Mouse (Mus musculus) MEL-GATA-1-ER (cell line): ENCODE data around the gene Zfp81.
A peak's percentile ranks its signal among the peaks of the same experiment; 100 is the strongest.
"Not testable (repeated sequence)": the region's sequence is repeated elsewhere in the genome, so short reads cannot be mapped to it uniquely, and the experiment has no call there.

Experiments
- DNase-seq: peaks from one replicate; pipeline ENCODE4 v3.0.0-alpha.2; 2012; ENCODE audit warnings: low read depth; ENCODE audit errors: extremely low read depth

The Zfp81 gene

GRCm38 (mm10) chr17:33358411-33359384, at the start of gene Zfp81:
Gene Zfp81 (minus strand): TSS chr17:33358878.
- peak; percentile 86 for DNase-seq

- peak; percentile 97 for DNase-seq
Measured at GRCm38 (mm10) chr17:33394182-33395034, 35.7 kb upstream of the Zfp81 start, which contains the start of gene Zfp101. Gene Zfp101 (minus strand): TSS chr17:33394641.

- DNase-seq = no peak
Measured at GRCm38 (mm10) chr17:33392271-33392670, 33.6 kb upstream of the Zfp81 start.

GRCm38 (mm10) chr17:33385705-33386104, 27.0 kb upstream of the Zfp81 start:
- DNase-seq = no peak

GRCm38 (mm10) chr17:33372795-33373194, 14.1 kb upstream of the Zfp81 start:
- DNase-seq = no peak

DNA sequence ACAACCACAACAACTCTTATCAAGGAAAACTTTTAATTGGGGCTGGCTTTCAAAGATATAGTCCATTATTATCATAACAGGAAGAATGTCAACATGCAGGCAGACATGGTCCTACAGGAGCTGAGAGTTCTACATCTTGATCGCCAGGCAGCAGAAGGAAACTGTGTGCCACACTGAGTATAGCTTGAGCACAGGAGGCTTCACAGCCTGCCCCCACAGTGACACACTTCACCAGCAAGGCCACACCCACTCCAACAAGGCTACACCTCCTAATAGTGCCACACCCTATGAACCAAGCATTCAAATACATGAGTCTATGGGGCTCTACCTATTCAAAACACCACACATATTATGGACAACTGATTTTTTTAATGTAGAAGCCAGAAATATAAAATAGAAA, 5.7 kb downstream of the Zfp81 start:
- no peak for DNase-seq

DNA sequence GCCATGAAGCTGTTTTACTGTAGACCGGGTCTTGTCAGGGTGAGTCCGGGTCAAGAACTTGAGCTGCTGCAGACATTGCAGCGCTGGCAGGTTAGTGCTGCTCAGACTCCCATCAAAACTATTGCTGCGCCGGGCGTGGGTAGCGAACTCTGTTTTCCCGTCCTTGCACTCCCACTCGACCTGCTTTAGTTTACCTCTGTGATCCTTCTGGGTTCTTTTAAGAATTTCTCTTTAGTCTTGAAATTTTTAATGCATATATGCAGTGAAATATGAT, 68.9 kb downstream of the Zfp81 start:
- not testable (repeated sequence) for DNase-seq

DNA sequence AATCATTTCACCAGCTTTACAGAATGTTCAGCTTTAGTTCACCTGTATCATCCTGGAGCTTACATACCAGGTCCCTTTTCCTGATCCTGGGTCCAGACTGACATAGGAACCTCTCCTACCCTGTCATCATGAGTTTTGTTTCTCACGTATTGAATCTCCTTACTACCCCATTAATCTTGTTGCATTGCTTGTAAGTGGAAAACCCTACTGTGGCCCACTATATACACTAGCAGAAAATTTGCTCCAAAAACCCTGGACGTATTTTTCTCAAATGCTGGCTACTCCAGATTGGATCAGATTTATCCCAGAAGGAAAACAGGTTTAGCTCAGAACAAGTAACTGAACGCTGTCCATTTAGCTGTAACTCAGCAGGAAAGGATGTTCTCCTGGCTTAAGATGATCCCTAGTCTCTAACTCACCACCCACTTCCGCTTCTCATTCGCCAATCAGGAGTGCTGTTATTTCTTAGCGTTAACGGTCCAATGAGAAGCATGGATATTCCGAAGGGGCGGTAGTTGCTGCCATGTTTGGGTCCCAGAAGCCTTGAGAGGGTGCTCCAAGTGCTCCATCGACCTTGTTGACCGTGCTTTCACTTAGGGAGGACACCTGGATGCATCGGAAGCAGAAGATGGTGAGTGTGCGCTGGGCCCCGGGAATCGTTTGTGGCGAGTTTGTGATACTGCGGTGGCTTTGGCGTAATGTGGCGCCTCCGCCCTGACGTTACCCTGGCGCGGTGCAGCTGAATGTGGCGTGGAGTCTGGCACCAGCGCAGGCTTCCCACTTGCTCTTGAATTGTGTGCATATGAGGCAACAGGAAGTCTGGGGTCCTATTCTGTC, 69.4 kb downstream of the Zfp81 start, which contains the start of gene Zfp955b:
Gene Zfp955b (plus strand): TSS at position 506 of the 837 bp plus-strand sequence.
- DNase-seq = not testable (repeated sequence)
